Comparison of ENCODE assay signal across 9 mouse cellular contexts in genomic region chr2:31172536-31172935, GRCm38 (mm10). TPM values are rescaled to one million over a fixed set of nuclear protein-coding genes. Genes with fewer than 3 reads are reported as not detected.
DNase-seq lines count a peak whose midpoint lies in the region; ATAC-seq and TF ChIP-seq lines count a peak whose summit lies in the region.
"Had no signal": no experiment of that assay in that cellular context is flagged by ENCODE, and none has a peak within 500 bp of the region (broad histone marks: within the 10 kb centered on the region; RNA-seq: fewer than 3 reads in every experiment).

No protein-coding gene starts in this region.

- ATAC-seq in forebrain, postnatal 0 days, result no peak
- no peak for ATAC-seq in forebrain, embryonic 11.5 days (replicated peaks; ENCODE audit: low FRiP score)
- no peak for ATAC-seq in kidney, postnatal 0 days (replicated peaks; ENCODE audit: low FRiP score, low read depth)
- 0 out of 2 replicates have a peak, but pooled peaks have one; percentile 14 for ATAC-seq in intestine, postnatal 0 days
- no peak for ATAC-seq in megakaryocyte progenitor cell, adult 5-6 weeks (replicated peaks; ENCODE audit: poor library complexity)

- H3K4me1 ChIP-seq in forebrain, postnatal 0 days (ENCODE audit: insufficient read depth), result no peaks in the 10 kb centered on the region
- H3K4me1 ChIP-seq in forebrain, embryonic 11.5 days (replicated peaks; ENCODE audit: control insufficient read depth, insufficient read depth, low read length), result no peaks in the 10 kb centered on the region
- H3K4me1 ChIP-seq in kidney, postnatal 0 days (replicated peaks; ENCODE audit: insufficient read depth, low read length), result no peaks in the 10 kb centered on the region
- H3K4me1 ChIP-seq in intestine, postnatal 0 days (replicated peaks; ENCODE audit: control insufficient read depth, insufficient read depth, low read length), result no peaks in the 10 kb centered on the region

- no peak overlapping the region for H3K4me3 ChIP-seq in forebrain, postnatal 0 days (ENCODE audit: low read depth, low read length)
- no peak overlapping the region for H3K4me3 ChIP-seq in forebrain, embryonic 11.5 days (ENCODE audit: low read depth, low read length)
- no peak overlapping the region for H3K4me3 ChIP-seq in kidney, postnatal 0 days (replicated peaks; ENCODE audit: low read depth, low read length)
- no peak overlapping the region for H3K4me3 ChIP-seq in intestine, postnatal 0 days (ENCODE audit: low read depth, low read length)

- no peak for DNase-seq in forebrain, postnatal 0 days
- no peak for DNase-seq in forebrain, embryonic 11.5 days (ENCODE audit: low spot score)
- peak; percentile 18 for DNase-seq in kidney, postnatal 0 days (ENCODE audit: low spot score)
- no peak for DNase-seq in kidney, postnatal 25 days
- peak; percentile 49 for DNase-seq in CD4-positive helper T cell, adult 2 months (ENCODE audit: low read depth, low spot score)
- no peak for DNase-seq in cerebellum, adult 8-10 months
- DNase-seq: right cerebral cortex, postnatal 14 days had no signal

- H3K36me3 ChIP-seq in forebrain, postnatal 0 days (ENCODE audit: insufficient read depth), result peaks cover 81% of the 10 kb centered on the region
- H3K36me3 ChIP-seq in forebrain, embryonic 11.5 days (ENCODE audit: control insufficient read depth, insufficient read depth, low read length), result peaks cover 11% of the 10 kb centered on the region
- H3K36me3 ChIP-seq in kidney, postnatal 0 days (ENCODE audit: insufficient read depth, low read length), result peaks cover 62% of the 10 kb centered on the region
- peaks cover 88% of the 10 kb centered on the region for H3K36me3 ChIP-seq in intestine, postnatal 0 days (ENCODE audit: control insufficient read depth, insufficient read depth)

- H3K27me3 ChIP-seq in forebrain, postnatal 0 days (ENCODE audit: insufficient read depth, low read length), result no peaks in the 10 kb centered on the region
- no peaks in the 10 kb centered on the region for H3K27me3 ChIP-seq in forebrain, embryonic 11.5 days (ENCODE audit: control insufficient read depth, insufficient read depth, low read length)
- H3K27me3 ChIP-seq in kidney, postnatal 0 days (ENCODE audit: insufficient read depth, low read length), result no peaks in the 10 kb centered on the region
- H3K27me3 ChIP-seq in intestine, postnatal 0 days (replicated peaks; ENCODE audit: control insufficient read depth, insufficient read depth, low read length), result no peaks in the 10 kb centered on the region

- peak; percentile 39 for TF ChIP-seq CTCF in forebrain, postnatal 0 days (IDR thresholded peaks at IDR 0.05; ENCODE audit: low read depth)
- peak; percentile 61 for TF ChIP-seq CTCF in kidney, postnatal 0 days (IDR thresholded peaks at IDR 0.05; ENCODE audit: low read depth)
- peak; percentile 62 for TF ChIP-seq CTCF in intestine, postnatal 0 days (IDR thresholded peaks at IDR 0.05; ENCODE audit: low read depth)

- no peak overlapping the region for H3K9ac ChIP-seq in forebrain, postnatal 0 days
- no peak overlapping the region for H3K9ac ChIP-seq in forebrain, embryonic 11.5 days (ENCODE audit: low read length)
- no peak overlapping the region for H3K9ac ChIP-seq in kidney, postnatal 0 days (ENCODE audit: low read depth, low read length)
- no peak overlapping the region for H3K9ac ChIP-seq in intestine, postnatal 0 days (ENCODE audit: low read depth, low read length)

- H3K27ac ChIP-seq in forebrain, postnatal 0 days (ENCODE audit: low read depth, low read length), result no peak overlapping the region
- H3K27ac ChIP-seq in forebrain, embryonic 11.5 days (ENCODE audit: low read depth, low read length), result no peak overlapping the region
- no peak overlapping the region for H3K27ac ChIP-seq in kidney, postnatal 0 days
- no peak overlapping the region for H3K27ac ChIP-seq in intestine, postnatal 0 days (ENCODE audit: low read depth, low read length)

- no peak overlapping the region for H3K4me2 ChIP-seq in forebrain, postnatal 0 days (ENCODE audit: low read depth)
- H3K4me2 ChIP-seq in forebrain, embryonic 11.5 days (ENCODE audit: low read depth, low read length, severe bottlenecking), result no peak overlapping the region
- no peak overlapping the region for H3K4me2 ChIP-seq in kidney, postnatal 0 days (ENCODE audit: low read length)
- no peak overlapping the region for H3K4me2 ChIP-seq in intestine, postnatal 0 days (replicated peaks; ENCODE audit: low read depth)

- 96% methylated on average over 5 of the region's 5 CpGs for WGBS in forebrain, postnatal 0 days
- WGBS in forebrain, embryonic 11.5 days, result 92% methylated on average over 5 of the region's 5 CpGs
- WGBS in kidney, postnatal 0 days, result 92% methylated on average over 5 of the region's 5 CpGs
- 85% methylated on average over 5 of the region's 5 CpGs for WGBS in intestine, postnatal 0 days

- H3K9me3 ChIP-seq in forebrain, postnatal 0 days (ENCODE audit: low read length), result no peaks in the 10 kb centered on the region
- H3K9me3 ChIP-seq in forebrain, embryonic 11.5 days (ENCODE audit: control insufficient read depth, low read length), result no peaks in the 10 kb centered on the region
- no peaks in the 10 kb centered on the region for H3K9me3 ChIP-seq in kidney, postnatal 0 days (replicated peaks; ENCODE audit: low read length)
- no peaks in the 10 kb centered on the region for H3K9me3 ChIP-seq in intestine, postnatal 0 days (ENCODE audit: control insufficient read depth)

RNA-seq across cellular contexts. Expression of gene Gpr107, which starts 20.4 kb away (rescaled TPM):
- 40.8 and 47.6 TPM in 2 replicates for total RNA-seq in forebrain, postnatal 0 days (2014; rRNA removed)
- 20.3 and 24.0 TPM in 2 replicates for polyA plus RNA-seq in forebrain, postnatal 0 days (2015; fragmentation: Nextera tagmentation; extraction: Ambion mirVana)
- polyA plus RNA-seq in forebrain, embryonic 11.5 days (2014; fragmentation: Nextera tagmentation; extraction: Ambion mirVana), result 30.7 and 32.2 TPM in 2 replicates
- polyA plus RNA-seq in kidney, postnatal 0 days (2015; fragmentation: Nextera tagmentation; extraction: Ambion mirVana), result 30.7 and 32.3 TPM in 2 replicates
- 46.8 and 48.3 TPM in 2 replicates for polyA plus RNA-seq in intestine, postnatal 0 days (2015; fragmentation: Nextera tagmentation; extraction: Ambion mirVana)
- 9.9 and 12.1 TPM in 2 replicates for total RNA-seq in megakaryocyte progenitor cell, adult 5-6 weeks (2015)
- total RNA-seq in megakaryocyte progenitor cell, adult 5-6 weeks (2017), result 13.6 and 15.2 TPM in 2 replicates

RNA-seq across cellular contexts. Expression of gene Fnbp1, which starts 30.7 kb away (rescaled TPM):
- total RNA-seq in forebrain, postnatal 0 days (2014; rRNA removed), result 9.2 and 13.3 TPM in 2 replicates
- 9.8 and 20.1 TPM in 2 replicates for polyA plus RNA-seq in forebrain, postnatal 0 days (2015; fragmentation: Nextera tagmentation; extraction: Ambion mirVana)
- polyA plus RNA-seq in forebrain, embryonic 11.5 days (2014; fragmentation: Nextera tagmentation; extraction: Ambion mirVana), result 15.9 and 17.3 TPM in 2 replicates
- 12.3 and 14.0 TPM in 2 replicates for polyA plus RNA-seq in kidney, postnatal 0 days (2015; fragmentation: Nextera tagmentation; extraction: Ambion mirVana)
- polyA plus RNA-seq in intestine, postnatal 0 days (2015; fragmentation: Nextera tagmentation; extraction: Ambion mirVana), result 10.4 and 11.8 TPM in 2 replicates
- total RNA-seq in megakaryocyte progenitor cell, adult 5-6 weeks (2015), result 30.7 and 44.8 TPM in 2 replicates
- 20.9 and 44.7 TPM in 2 replicates for total RNA-seq in megakaryocyte progenitor cell, adult 5-6 weeks (2017)

Comparison
In these comparisons a context has a peak if more than half of its experiments do, and no peak if none do; other contexts are left out.
1. DNase-seq: peak in kidney, postnatal 0 days (single experiment) and CD4-positive helper T cell, adult 2 months (single experiment); none in forebrain, postnatal 0 days (single experiment), forebrain, embryonic 11.5 days (single experiment), kidney, postnatal 25 days (0 of 2) and cerebellum, adult 8-10 months (single experiment).
2. Peak in every context shown above with its lines, with median percentiles within 50 percentile points of each other: CTCF ChIP-seq.